Mouse (Mus musculus) G1E (cell line): ENCODE measurements around the gene Cfap97.

Experiments
- CTCF ChIP-seq: IDR thresholded peaks from 2 replicates; pipeline ENCODE4 v1.5.1; 2012; ENCODE audit warnings: low read depth, low read length, inconsistent platforms, mixed read lengths
- GATA1 ChIP-seq: IDR thresholded peaks from 2 replicates; pipeline ENCODE4 v1.6.1; 2012; ENCODE audit warnings: borderline replicate concordance, low read length, inconsistent platforms, mixed read lengths
- POLR2AphosphoS5 ChIP-seq: IDR thresholded peaks from 2 replicates; pipeline ENCODE4 v1.6.1; 2012; ENCODE audit warnings: low read depth, low read length, inconsistent platforms; ENCODE audit not compliant: insufficient replicate concordance

DNA sequence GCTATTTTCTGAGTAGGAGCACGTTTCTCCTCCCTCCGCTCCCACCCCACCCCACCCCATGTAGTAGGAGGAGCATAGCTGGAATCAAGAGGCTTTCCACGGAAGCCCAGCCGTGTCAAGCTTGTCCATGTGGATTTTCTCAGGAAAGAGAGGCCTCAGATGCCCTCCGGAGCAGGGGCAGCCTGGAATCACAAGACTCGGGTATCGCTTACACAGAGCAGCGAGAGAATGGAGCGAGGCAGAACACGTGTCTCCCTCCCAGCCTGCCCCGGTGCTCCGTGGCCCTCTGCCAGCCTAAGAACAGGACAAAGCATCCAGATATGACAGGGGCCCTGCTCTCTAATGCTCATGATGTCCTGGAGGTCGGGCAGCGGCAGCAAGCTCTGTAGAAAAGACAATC is 65.3 kb downstream of the Cfap97 start:
- TF ChIP-seq CTCF, result no peak
- no peak for TF ChIP-seq POLR2AphosphoS5
- no peak for TF ChIP-seq GATA1
